Mouse (Mus musculus) kidney, adult 11 months (tissue): ENCODE measurements around the gene Col6a2.

Experiments used
- DNase-seq: peaks from one replicate; pipeline ENCODE4 v3.0.0; 2022

Gene Col6a2

DNA sequence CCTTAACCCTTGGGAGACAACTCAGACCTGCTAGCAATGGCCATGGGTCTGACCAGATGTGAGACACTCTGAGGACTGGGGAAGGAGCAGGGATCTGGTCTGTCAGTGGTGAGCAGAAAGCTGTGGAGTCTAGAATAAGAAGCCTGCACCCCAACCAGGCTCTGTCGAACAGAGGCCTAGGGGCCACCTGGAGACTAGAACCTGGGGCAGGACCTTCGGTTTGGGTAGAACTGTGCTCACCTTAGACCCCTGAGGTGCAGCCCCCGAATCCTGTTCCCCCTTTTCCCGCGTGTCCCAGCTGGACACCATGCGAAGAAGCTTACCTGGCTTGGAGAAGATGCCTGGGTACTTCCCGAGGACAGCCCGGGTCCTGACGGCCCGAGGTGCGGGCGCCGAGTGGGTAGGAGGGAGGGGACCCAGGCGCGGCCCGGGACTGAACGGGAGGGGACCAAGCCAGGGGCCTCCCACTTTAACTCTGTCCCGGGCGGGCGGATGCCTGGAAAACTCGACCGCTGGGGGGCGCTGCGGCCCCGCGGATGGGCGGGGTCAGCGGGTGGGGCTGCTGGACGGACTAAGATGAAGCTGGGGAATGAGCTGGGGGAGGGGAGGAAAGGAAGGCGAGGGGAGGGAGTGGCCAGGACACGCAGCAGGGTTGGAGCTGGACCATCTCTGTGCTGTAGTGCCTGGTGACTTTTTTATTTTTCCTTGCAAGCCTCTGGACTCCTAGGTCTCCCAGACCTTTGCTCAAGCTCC, at the start of gene Col6a2:
TSS of gene Col6a2 (minus strand) at position 703 of the 753 bp plus-strand sequence.
- peak; percentile 68 for DNase-seq

GRCm38 (mm10) chr10:76671939-76672338, 48.5 kb upstream of the Col6a2 start:
- no peak for DNase-seq

DNA sequence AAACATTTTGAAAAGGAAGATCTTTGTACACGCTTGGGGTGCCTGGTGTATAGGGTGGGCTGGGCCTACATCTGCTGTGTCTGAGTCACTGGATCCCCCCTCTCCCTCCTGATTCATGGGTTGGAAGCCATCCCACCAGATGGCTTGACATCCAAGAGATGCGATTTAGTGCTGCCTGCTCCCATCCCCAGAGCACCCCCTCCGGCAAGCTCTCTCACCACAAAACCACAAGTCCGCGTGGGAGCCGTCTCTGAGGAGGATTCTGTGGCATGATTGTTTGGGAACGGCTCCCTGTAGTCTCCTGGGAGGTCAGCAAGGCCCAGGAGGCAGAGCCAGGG, 45.5 kb upstream of the Col6a2 start:
- DNase-seq = no peak

DNA sequence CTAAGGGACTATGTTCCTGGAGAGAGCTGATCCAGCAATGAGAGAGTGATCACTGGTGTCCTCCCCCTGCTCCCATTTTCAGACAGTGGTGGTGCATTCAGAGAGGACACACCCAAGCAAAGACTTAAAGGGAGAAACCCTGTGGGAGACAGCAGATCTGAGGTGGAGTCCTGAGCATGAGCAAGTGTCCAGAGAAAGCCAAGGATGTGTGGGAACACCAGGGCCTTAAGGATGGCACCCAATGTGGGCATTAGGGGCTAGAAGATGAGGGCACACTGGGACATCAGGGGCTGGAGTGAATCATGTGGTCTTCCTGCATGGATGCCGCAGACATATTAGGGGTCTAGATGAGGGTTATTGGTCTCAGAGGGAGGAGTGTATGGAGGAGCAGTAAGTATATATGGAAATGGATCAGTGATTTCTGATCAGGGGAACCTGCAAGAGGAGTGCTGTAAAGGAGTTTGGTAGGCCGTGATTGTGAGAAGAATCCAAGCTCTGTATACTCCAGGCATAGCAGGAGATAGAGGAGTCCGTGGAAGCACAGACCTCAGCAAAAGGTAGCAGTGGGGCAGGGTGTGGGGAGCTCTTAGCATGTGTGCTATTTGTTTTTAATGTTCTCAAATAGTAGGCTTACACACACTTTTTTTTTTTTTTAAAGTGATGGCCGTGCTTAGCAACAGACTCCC, 45.0 kb upstream of the Col6a2 start:
- no peak for DNase-seq

- DNase-seq = no peak
These were observed 43.9 kb upstream of the Col6a2 start for GRCm38 (mm10) chr10:76667197-76667805.

GRCm38 (mm10) chr10:76665551-76665950, 42.1 kb upstream of the Col6a2 start:
- no peak for DNase-seq

- DNase-seq = peak; percentile 50
These were observed 41.0 kb upstream of the Col6a2 start for GRCm38 (mm10) chr10:76664156-76665115.

DNA sequence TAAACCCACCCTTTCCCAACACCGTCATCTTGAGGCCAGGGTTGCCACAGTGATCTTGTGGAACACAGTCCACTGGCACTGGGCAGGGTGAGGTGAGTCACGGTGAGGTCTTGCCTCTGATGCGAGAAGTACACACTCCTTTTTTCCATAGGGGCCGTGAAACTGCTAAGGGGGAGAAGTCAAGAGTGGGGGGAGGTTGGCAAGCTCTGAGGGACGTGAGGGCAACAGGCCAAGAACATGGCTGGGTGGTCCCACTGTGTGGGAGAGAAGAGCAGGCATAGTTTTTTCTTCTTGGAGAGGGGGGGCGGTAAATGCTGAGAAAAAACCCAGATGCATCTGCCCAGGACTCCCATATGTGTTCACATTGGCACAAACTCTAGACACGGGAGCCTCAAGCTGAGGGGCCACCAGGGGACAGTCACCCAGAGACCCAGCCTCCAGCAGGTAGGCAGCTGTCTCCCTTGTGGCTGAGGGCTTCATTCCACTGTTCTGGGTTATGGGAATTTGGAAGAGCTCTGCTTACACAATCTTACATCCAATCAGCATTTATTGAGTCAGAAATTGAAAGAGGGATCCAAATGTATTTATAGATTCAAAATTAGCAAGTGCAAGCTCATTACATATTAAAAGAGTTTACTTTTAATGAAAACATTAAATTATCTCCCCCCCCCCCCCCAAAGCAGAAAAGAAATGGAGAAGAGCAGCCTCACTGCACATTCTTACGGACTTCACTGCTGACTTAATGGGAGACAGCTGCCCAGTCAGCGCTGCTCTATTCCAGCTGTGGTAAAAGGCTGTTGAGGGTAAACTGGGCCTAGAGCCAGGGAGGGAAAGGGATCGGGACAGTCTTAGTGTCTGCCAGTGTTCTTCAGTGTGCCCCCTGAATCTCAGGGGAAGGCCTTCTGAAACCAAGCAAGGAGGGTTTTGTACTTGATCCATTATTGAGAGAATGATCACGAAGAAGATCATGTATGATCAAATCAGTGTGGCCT, 30.2 kb upstream of the Col6a2 start:
- no peak for DNase-seq

GRCm38 (mm10) chr10:76650662-76651342, 27.4 kb upstream of the Col6a2 start:
- DNase-seq = no peak

GRCm38 (mm10) chr10:76648738-76649137, 25.3 kb upstream of the Col6a2 start:
- DNase-seq = no peak

DNA sequence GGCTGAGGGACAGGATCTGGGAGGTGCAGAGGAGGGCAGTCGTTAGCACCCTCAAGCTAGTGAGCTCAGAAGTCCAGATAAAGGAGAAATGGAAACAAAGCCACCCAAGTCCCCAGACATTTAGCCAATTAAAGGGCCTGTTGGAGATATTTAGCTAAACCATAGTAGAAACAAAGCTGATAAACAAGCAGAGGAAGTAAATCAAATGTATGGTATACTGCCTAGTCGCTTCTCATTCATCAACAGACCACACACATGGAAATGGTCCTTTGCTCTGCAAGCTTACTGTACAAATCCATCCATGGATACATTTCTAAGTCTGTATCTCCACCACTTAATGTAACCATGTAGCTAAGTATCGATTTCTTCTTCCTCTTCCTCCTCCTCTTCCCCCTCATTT, 24.0 kb upstream of the Col6a2 start:
- DNase-seq = no peak

DNA sequence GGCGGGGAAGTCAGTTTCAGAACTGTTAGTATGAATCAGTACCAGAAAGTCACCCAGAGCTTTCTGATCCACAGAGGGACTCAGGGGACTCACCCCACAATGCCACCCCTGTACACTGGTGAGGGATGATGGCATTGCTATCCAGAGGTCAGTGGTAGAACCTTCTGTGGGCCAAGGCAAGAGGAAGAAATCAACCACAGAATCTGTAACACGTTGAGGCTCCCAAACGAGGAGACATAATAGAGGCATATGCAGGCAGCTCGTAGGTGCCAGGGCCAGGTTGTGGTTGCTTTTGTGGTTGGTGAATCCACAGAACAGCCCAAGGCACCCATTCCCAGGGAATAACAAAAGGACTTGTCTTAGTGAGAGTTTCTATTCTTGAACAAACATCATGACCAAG, 22.3 kb upstream of the Col6a2 start:
- no peak for DNase-seq

GRCm38 (mm10) chr10:76645066-76645465, 21.6 kb upstream of the Col6a2 start:
- no peak for DNase-seq

DNA sequence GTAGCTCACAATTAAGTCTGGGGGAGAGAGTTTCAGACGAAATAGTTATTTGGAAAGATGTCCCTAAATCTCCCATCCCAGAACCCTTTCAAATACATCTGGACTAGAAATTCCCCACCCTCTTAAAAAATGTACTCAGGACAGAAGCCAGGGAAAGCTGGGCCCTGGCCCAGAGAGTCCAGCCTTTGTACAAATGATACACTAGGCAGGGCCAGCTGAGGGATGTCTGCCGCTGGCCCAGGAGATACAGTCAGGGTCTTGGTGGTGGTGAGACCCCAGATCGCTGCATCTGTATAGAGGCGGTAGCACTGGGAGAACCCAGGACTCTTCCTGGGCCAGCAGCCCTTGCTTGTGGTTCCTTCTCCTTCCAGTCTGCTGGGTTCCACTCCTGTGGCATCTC, 20.6 kb upstream of the Col6a2 start:
- no peak for DNase-seq

DNA sequence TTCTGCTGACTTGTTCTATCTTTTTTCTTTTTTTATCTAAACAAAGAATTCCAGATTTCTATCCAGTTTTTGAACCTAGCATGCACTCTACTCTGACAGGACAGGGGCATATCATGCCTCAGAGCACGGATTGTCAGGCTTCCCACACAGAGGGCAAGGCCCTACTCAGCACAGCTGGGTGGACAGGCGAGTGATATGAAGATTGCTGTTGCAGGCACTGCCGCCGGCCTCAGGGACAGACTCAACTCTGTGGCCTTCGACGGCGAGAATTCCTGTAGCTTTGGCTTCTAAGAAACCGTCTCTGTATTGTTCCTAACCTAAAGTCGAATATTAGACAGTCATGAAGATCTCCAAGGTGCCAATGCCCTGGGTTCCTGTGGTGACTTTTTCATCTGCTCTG, 20.0 kb upstream of the Col6a2 start:
- no peak for DNase-seq

GRCm38 (mm10) chr10:76642628-76643434, 19.4 kb upstream of the Col6a2 start:
- no peak for DNase-seq

DNA sequence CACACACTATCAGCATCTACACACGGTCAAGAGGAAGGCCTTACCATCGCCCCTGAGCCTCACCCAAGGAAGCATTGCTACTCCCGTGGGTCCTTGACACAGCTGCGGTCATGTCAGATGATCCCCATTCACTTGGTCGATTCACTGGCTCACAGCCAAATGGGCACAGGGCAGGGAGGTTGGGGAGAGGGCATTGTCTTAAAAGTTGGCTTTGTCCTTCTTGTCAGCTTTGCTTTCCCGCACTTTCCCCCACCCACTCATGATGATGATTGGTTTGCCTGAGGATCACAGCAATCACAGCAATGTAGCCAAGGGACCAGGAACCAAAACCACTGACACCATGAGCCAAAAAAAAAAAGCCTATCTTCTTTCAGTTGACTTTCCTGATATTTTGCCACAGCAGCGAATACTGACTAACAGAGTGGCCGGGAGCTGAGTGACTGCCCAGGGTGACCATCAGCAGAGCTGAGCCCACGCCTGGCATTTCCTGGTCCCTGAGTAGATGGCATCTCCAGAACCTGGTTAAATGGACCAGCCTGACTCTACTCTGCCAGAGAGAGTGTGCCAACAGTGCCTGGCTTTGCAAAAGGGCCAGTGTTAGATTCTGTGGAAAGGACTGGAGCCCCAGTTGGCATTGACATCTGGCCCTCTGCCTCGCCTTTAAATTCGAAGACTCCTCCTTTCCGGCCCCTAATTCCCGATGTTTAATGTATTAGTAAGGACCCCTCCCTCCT, 18.6 kb upstream of the Col6a2 start:
- no peak for DNase-seq

- no peak for DNase-seq
These were observed 16.5 kb upstream of the Col6a2 start for GRCm38 (mm10) chr10:76639952-76640351.

- DNase-seq = no peak
These were observed 13.2 kb upstream of the Col6a2 start for GRCm38 (mm10) chr10:76636601-76637000.

DNA sequence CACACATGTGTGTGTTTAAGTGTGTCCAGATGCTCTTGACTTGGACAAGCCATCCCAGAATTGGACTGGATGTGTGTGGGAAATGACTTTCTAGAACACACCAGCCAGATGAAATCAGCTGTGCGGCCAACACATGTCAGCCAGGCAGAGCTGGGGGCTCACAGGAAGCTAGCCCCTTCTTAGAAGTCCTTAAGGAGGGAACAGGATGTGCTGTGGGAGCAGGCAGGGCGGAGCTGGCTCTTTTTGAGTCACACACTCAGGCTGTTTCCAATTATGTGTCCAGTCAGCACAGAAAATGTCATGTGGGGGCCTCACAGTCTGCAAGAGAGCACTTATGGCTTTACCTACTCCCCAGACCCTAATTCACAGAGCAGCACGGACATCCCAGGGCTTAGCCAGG, 12.6 kb upstream of the Col6a2 start:
- peak; percentile 17 for DNase-seq
